Mouse (Mus musculus): ENCODE results near the gene Olfr148. TPM values are rescaled to one million over a fixed set of nuclear protein-coding genes. Genes with fewer than 3 reads are reported as not detected.

Olfr148 gene
- polyA plus RNA-seq, 1 experiment from 2014 or later = not detected

- 0 out of 2 replicates have a peak overlapping the region, but pooled peaks have one; percentile 15 for H3K4me2 ChIP-seq
- no peaks in the 10 kb centered on the region for H3K36me3 ChIP-seq
- H3K27me3 ChIP-seq (replicated peaks) = no peaks in the 10 kb centered on the region
- no peaks in the 10 kb centered on the region for H3K9me3 ChIP-seq (replicated peaks)
- WGBS = 12% methylated on average over 4 of the region's 4 CpGs
- peak overlapping the region; percentile 68; the same call in 1 of the 2 replicates for H3K27ac ChIP-seq (replicated peaks)
- no peak overlapping the region for H3K4me3 ChIP-seq (replicated peaks)
- H3K9ac ChIP-seq (replicated peaks) = no peak overlapping the region
- peaks cover 3% of the 10 kb centered on the region for H3K4me1 ChIP-seq
- peak; percentile 87 for ATAC-seq (ENCODE audit: low FRiP score)
Observed at GRCm38 (mm10) chr9:39633913-39634594, 23.6 kb downstream of the Olfr148 start.

- no peaks in the 10 kb centered on the region for H3K27me3 ChIP-seq (replicated peaks)
- H3K36me3 ChIP-seq = no peaks in the 10 kb centered on the region
- H3K9ac ChIP-seq (replicated peaks) = no peak within 1 kb of the TSS
- no peak within 1 kb of the TSS for H3K4me2 ChIP-seq
- ATAC-seq (ENCODE audit: low FRiP score) = no peak
- H3K27ac ChIP-seq (replicated peaks) = no peak within 1 kb of the TSS
- H3K4me1 ChIP-seq = no peaks in the 10 kb centered on the region
- H3K4me3 ChIP-seq (replicated peaks) = no peak within 1 kb of the TSS
- no peaks in the 10 kb centered on the region for H3K9me3 ChIP-seq (replicated peaks)
Observed at GRCm38 (mm10) chr9:39644785-39645184, 34.3 kb downstream of the Olfr148 start, which contains the start of gene Olfr961. Gene Olfr961 (plus strand): TSS chr9:39645085.

- H3K4me3 ChIP-seq (replicated peaks) = no peak overlapping the region
- 92% methylated on average over 4 of the region's 4 CpGs for WGBS
- H3K9ac ChIP-seq (replicated peaks) = no peak overlapping the region
- H3K9me3 ChIP-seq (replicated peaks) = no peaks in the 10 kb centered on the region
- H3K27ac ChIP-seq (replicated peaks) = no peak overlapping the region
- no peaks in the 10 kb centered on the region for H3K36me3 ChIP-seq
- no peaks in the 10 kb centered on the region for H3K27me3 ChIP-seq (replicated peaks)
- no peak for ATAC-seq (ENCODE audit: low FRiP score)
- no peaks in the 10 kb centered on the region for H3K4me1 ChIP-seq
- H3K4me2 ChIP-seq = no peak overlapping the region
Observed at GRCm38 (mm10) chr9:39647382-39647781, 36.9 kb downstream of the Olfr148 start.

- no peaks in the 10 kb centered on the region for H3K4me1 ChIP-seq
- no peak overlapping the region for H3K4me3 ChIP-seq (replicated peaks)
- no peaks in the 10 kb centered on the region for H3K36me3 ChIP-seq
- WGBS = 63% methylated on average over 6 of the region's 6 CpGs
- H3K9ac ChIP-seq (replicated peaks) = no peak overlapping the region
- no peaks in the 10 kb centered on the region for H3K27me3 ChIP-seq (replicated peaks)
- H3K4me2 ChIP-seq = no peak overlapping the region
- H3K27ac ChIP-seq (replicated peaks) = no peak overlapping the region
- no peaks in the 10 kb centered on the region for H3K9me3 ChIP-seq (replicated peaks)
- no peak; the same call in 1 of the 2 replicates for ATAC-seq (ENCODE audit: low FRiP score)
Observed at GRCm38 (mm10) chr9:39654756-39655396, 44.4 kb downstream of the Olfr148 start.

Other genes with a start within 250 kb of the Olfr148 start
- not detected in 2 replicates for gene Olfr951, start 223.2 kb upstream of the Olfr148 start, polyA plus RNA-seq (2015; fragmentation: Nextera tagmentation; extraction: Ambion mirVana)
- not detected in 2 replicates for gene Olfr952, start 183.5 kb upstream of the Olfr148 start, polyA plus RNA-seq (2015; fragmentation: Nextera tagmentation; extraction: Ambion mirVana)
- not detected in 2 replicates for gene Olfr954, start 154.0 kb upstream of the Olfr148 start, polyA plus RNA-seq (2015; fragmentation: Nextera tagmentation; extraction: Ambion mirVana)
- not detected in 2 replicates for gene Olfr955, start 138.7 kb upstream of the Olfr148 start, polyA plus RNA-seq (2015; fragmentation: Nextera tagmentation; extraction: Ambion mirVana)
- not detected in 2 replicates for gene Olfr44, start 116.7 kb upstream of the Olfr148 start, polyA plus RNA-seq (2015; fragmentation: Nextera tagmentation; extraction: Ambion mirVana)
- gene Olfr957, start 94.8 kb upstream of the Olfr148 start, polyA plus RNA-seq (2015; fragmentation: Nextera tagmentation; extraction: Ambion mirVana) = not detected in 2 replicates
- gene Olfr958, start 56.6 kb upstream of the Olfr148 start, polyA plus RNA-seq (2015; fragmentation: Nextera tagmentation; extraction: Ambion mirVana) = not detected in 2 replicates
- 0.05 TPM in 1 of 2 replicates, not detected in the other for gene Olfr959, start 35.1 kb upstream of the Olfr148 start, polyA plus RNA-seq (2015; fragmentation: Nextera tagmentation; extraction: Ambion mirVana)
- 169 and 187 TPM in 2 replicates for gene AW551984, start 6.3 kb upstream of the Olfr148 start, polyA plus RNA-seq (2015; fragmentation: Nextera tagmentation; extraction: Ambion mirVana)
- gene Olfr960, start 10.7 kb downstream of the Olfr148 start, polyA plus RNA-seq (2015; fragmentation: Nextera tagmentation; extraction: Ambion mirVana) = not detected in 2 replicates
- gene Olfr961, start 34.4 kb downstream of the Olfr148 start, polyA plus RNA-seq (2015; fragmentation: Nextera tagmentation; extraction: Ambion mirVana) = not detected in 2 replicates
- gene Olfr963, start 56.5 kb downstream of the Olfr148 start, polyA plus RNA-seq (2015; fragmentation: Nextera tagmentation; extraction: Ambion mirVana) = not detected in 2 replicates
- gene Olfr149, start 96.5 kb downstream of the Olfr148 start, polyA plus RNA-seq (2015; fragmentation: Nextera tagmentation; extraction: Ambion mirVana) = not detected in 2 replicates
- gene Olfr965, start 100.7 kb downstream of the Olfr148 start, polyA plus RNA-seq (2015; fragmentation: Nextera tagmentation; extraction: Ambion mirVana) = not detected in 2 replicates
- not detected in 2 replicates for gene Olfr150, start 120.3 kb downstream of the Olfr148 start, polyA plus RNA-seq (2015; fragmentation: Nextera tagmentation; extraction: Ambion mirVana)
- not detected in 2 replicates for gene Olfr967, start 135.6 kb downstream of the Olfr148 start, polyA plus RNA-seq (2015; fragmentation: Nextera tagmentation; extraction: Ambion mirVana)
- not detected in 2 replicates for gene Olfr968, start 172.6 kb downstream of the Olfr148 start, polyA plus RNA-seq (2015; fragmentation: Nextera tagmentation; extraction: Ambion mirVana)
- not detected in 2 replicates for gene Olfr969, start 180.3 kb downstream of the Olfr148 start, polyA plus RNA-seq (2015; fragmentation: Nextera tagmentation; extraction: Ambion mirVana)
- not detected in 2 replicates for gene Olfr970, start 198.2 kb downstream of the Olfr148 start, polyA plus RNA-seq (2015; fragmentation: Nextera tagmentation; extraction: Ambion mirVana)
- gene Olfr971, start 226.2 kb downstream of the Olfr148 start, polyA plus RNA-seq (2015; fragmentation: Nextera tagmentation; extraction: Ambion mirVana) = not detected in 2 replicates

All from neural tube, embryonic 15.5 days (tissue).